In genomic region chr15:78772856-78773255, GRCm38 (mm10) we compare ENCODE assay signal across 8 mouse cellular contexts. TPM values are rescaled to one million over a fixed set of nuclear protein-coding genes. Genes with fewer than 3 reads are reported as not detected.
DNase-seq lines count a peak whose midpoint lies in the region; ATAC-seq and TF ChIP-seq lines count a peak whose summit lies in the region.

No protein-coding gene starts in this region.

- 40% methylated on average over 14 of the region's 14 CpGs for WGBS in heart, embryonic 15.5 days
- WGBS in hindbrain, embryonic 11.5 days = 34% methylated on average over 14 of the region's 14 CpGs
- WGBS in macrophage (ENCODE audit: missing documents) = 18% methylated on average over 14 of the region's 14 CpGs

- peaks cover 9% of the 10 kb centered on the region for H3K4me1 ChIP-seq in heart, embryonic 15.5 days (replicated peaks)
- peaks cover 0 to 7% of the 10 kb centered on the region in 2 experiments; a peak in 2 of 4 replicates for H3K4me1 ChIP-seq in MEL (ENCODE audit: control insufficient read depth in 1 of 2, insufficient read depth in 2 of 2, low read length in 2 of 2)
- H3K4me1 ChIP-seq in hindbrain, embryonic 11.5 days (replicated peaks; ENCODE audit: control insufficient read depth, insufficient read depth, low read length) = peaks cover 22% of the 10 kb centered on the region

- ATAC-seq in heart, embryonic 15.5 days (replicated peaks; ENCODE audit: insufficient number of reproducible peaks, insufficient read depth, low FRiP score, low read depth) = no peak
- no peak; the same call in 1 of the 2 replicates for ATAC-seq in hindbrain, embryonic 11.5 days (ENCODE audit: low FRiP score)
- ATAC-seq in megakaryocyte-erythroid progenitor cell, adult 5-6 weeks (replicated peaks; ENCODE audit: low FRiP score, low TSS enrichment, poor library complexity, severe bottlenecking) = no peak

- peaks cover 3% of the 10 kb centered on the region; the same call in 1 of the 2 replicates for H3K9me3 ChIP-seq in heart, embryonic 15.5 days (replicated peaks)
- H3K9me3 ChIP-seq in MEL (replicated peaks; ENCODE audit: insufficient read depth, low read length) = no peaks in the 10 kb centered on the region
- no peaks in the 10 kb centered on the region for H3K9me3 ChIP-seq in hindbrain, embryonic 11.5 days (ENCODE audit: control insufficient read depth, low read length)

- no peaks in the 10 kb centered on the region for H3K27me3 ChIP-seq in heart, embryonic 15.5 days
- H3K27me3 ChIP-seq in MEL (ENCODE audit: control insufficient read depth in 1 of 2, insufficient read depth in 2 of 2, low read length in 2 of 2) = no peaks in the 10 kb centered on the region
- H3K27me3 ChIP-seq in hindbrain, embryonic 11.5 days (ENCODE audit: control insufficient read depth, insufficient read depth, low read length) = no peaks in the 10 kb centered on the region

- peak overlapping the region; percentile 34; the same call in 1 of the 2 replicates for H3K9ac ChIP-seq in heart, embryonic 15.5 days
- H3K9ac ChIP-seq in MEL (ENCODE audit: control insufficient read depth, low read depth, low read length, poor library complexity, severe bottlenecking) = peak overlapping the region; percentile 65
- peak overlapping the region; percentile 64 for H3K9ac ChIP-seq in hindbrain, embryonic 11.5 days (ENCODE audit: low read depth, low read length)

- intact Hi-C loops in heart, postnatal 36 days (cut with DNase I) = no loop called here

- H3K4me2 ChIP-seq in heart, embryonic 15.5 days = peak overlapping the region; percentile 56
- peak overlapping the region; percentile 67 for H3K4me2 ChIP-seq in hindbrain, embryonic 11.5 days (replicated peaks; ENCODE audit: low read depth, low read length)

- no peak for TF ChIP-seq CTCF in MEL (IDR thresholded peaks at IDR 0.05 in 2 of 3, conservative IDR thresholded peaks at IDR 0.05 in 1 of 3; ENCODE audit: control insufficient read depth in 1 of 3, insufficient read depth in 1 of 3, low read depth in 2 of 3, low read length in 3 of 3, poor library complexity in 1 of 3, severe bottlenecking in 1 of 3)

- H3K79me2 ChIP-seq in MEL (ENCODE audit: control insufficient read depth, insufficient read depth, low read length, poor library complexity) (peaks cover 4% of the 10 kb centered on the region; the same call in 1 of the 2 replicates), macrophage (ENCODE audit: inconsistent target) (no peaks in the 10 kb centered on the region)

- H3K27ac ChIP-seq in heart, embryonic 15.5 days = peak overlapping the region; percentile 73
- H3K27ac ChIP-seq in MEL (ENCODE audit: control insufficient read depth, low read depth, low read length) (no peak overlapping the region), macrophage (no peak overlapping the region)
- peak overlapping the region; percentile 98 for H3K27ac ChIP-seq in hindbrain, embryonic 11.5 days (ENCODE audit: low read depth, low read length)

- H3K36me3 ChIP-seq in heart, embryonic 15.5 days = peaks cover 14% of the 10 kb centered on the region; the same call in 1 of the 2 replicates
- no peaks in the 10 kb centered on the region for H3K36me3 ChIP-seq in MEL (ENCODE audit: control insufficient read depth in 1 of 2, insufficient read depth in 2 of 2, low read length in 2 of 2)
- no peaks in the 10 kb centered on the region for H3K36me3 ChIP-seq in hindbrain, embryonic 11.5 days (ENCODE audit: control insufficient read depth, insufficient read depth, low read length)
- H3K36me3 ChIP-seq in macrophage (ENCODE audit: inconsistent target) = no peaks in the 10 kb centered on the region

- DNase-seq in heart, postnatal 36 days = no peak
- peak; percentile 48 for DNase-seq in MEL (ENCODE audit: low read depth, low spot score)
- DNase-seq in hindbrain, embryonic 11.5 days (ENCODE audit: low spot score) = no peak
- DNase-seq in urinary bladder, postnatal 10 days (ENCODE audit: low spot score) = no peak
- DNase-seq in embryo, embryonic 9.5 days (ENCODE audit: extremely low spot score) = no peak

- peak overlapping the region; percentile 44 for H3K4me3 ChIP-seq in heart, embryonic 15.5 days
- H3K4me3 ChIP-seq in MEL (ENCODE audit: control insufficient read depth in 1 of 2, insufficient read depth in 1 of 2, low read depth in 2 of 2, low read length in 2 of 2) (peak overlapping the region; percentile 62 to 90), macrophage (ENCODE audit: inconsistent target) (peak overlapping the region; percentile 21; the same call in 1 of the 2 replicates)
- peak overlapping the region; percentile 40 for H3K4me3 ChIP-seq in hindbrain, embryonic 11.5 days (ENCODE audit: low read depth, low read length)

- TF ChIP-seq EP300 in MEL (IDR thresholded peaks at IDR 0.05; ENCODE audit: low read depth in 1 of 2, low read length in 2 of 2) = no peak

- TF ChIP-seq POLR2A in MEL (IDR thresholded peaks at IDR 0.05; ENCODE audit: control insufficient read depth in 1 of 2, insufficient read depth in 1 of 2, low read depth in 1 of 2, low read length in 2 of 2, poor library complexity in 1 of 2) = no peak; a peak in 1 of 4 replicates

- TF ChIP-seq RAD21 in MEL (IDR thresholded peaks at IDR 0.05; ENCODE audit: low read depth, low read length) = no peak

TF ChIP-seq in MEL, 35 proteins besides CTCF, POLR2A, EP300 and RAD21 (continues in another document):
- TF ChIP-seq GATA1 (IDR thresholded peaks at IDR 0.05; ENCODE audit: low read depth, low read length) (no peak), ETS1 (IDR thresholded peaks at IDR 0.05; ENCODE audit: low read depth, low read length) (no peak), CHD1 (IDR thresholded peaks at IDR 0.05; ENCODE audit: low read depth, low read length) (no peak), MAFK (IDR thresholded peaks at IDR 0.05; ENCODE audit: borderline replicate concordance, low read depth, low read length) (no peak), NRF1 (IDR thresholded peaks at IDR 0.05; ENCODE audit: insufficient read depth, low read depth, low read length, poor library complexity, severe bottlenecking) (no peak), ELF1 (IDR thresholded peaks at IDR 0.05; ENCODE audit: low read depth, low read length) (no peak), ZMIZ1 (IDR thresholded peaks at IDR 0.05; ENCODE audit: low read depth, low read length) (no peak), MAX (IDR thresholded peaks at IDR 0.05; ENCODE audit: low read length) (0 out of 2 replicates have a peak, but pooled peaks have one; percentile 15), RCOR1 (IDR thresholded peaks at IDR 0.05; ENCODE audit: low read depth, low read length) (no peak), MYC (IDR thresholded peaks at IDR 0.05; ENCODE audit: low read depth, low read length) (0 out of 2 replicates have a peak, but pooled peaks have one; percentile 21), GABPA (IDR thresholded peaks at IDR 0.05; ENCODE audit: low read depth, low read length) (no peak), MXI1 (IDR thresholded peaks at IDR 0.05; ENCODE audit: low read depth, low read length) (no peak)

RNA-seq across cellular contexts. Expression of gene Mfng, which starts 0.4 kb away (rescaled TPM):
- polyA plus RNA-seq in heart, embryonic 15.5 days (2015; fragmentation: Nextera tagmentation; extraction: Ambion mirVana) = 13.6 and 21.0 TPM in 2 replicates
- total RNA-seq in heart, postnatal 36 days (2021) = 10 to 100 TPM; 11.2 to 11.8 TPM
- 11.5 and 17.8 TPM in 2 replicates for total RNA-seq in MEL (2012; rRNA removed)
- polyA plus RNA-seq in MEL (2012; ENCODE audit: insufficient read depth in 1 of 2, insufficient read length in 2 of 2, low read depth in 1 of 2, low replicate concordance in 2 of 2, missing spikeins in 1 of 2) (10 to 100 TPM in 1 of 2 experiments, not detected in 1; 27.1 TPM), macrophage (2018) (0.69 to 5.4 TPM (median 1.8 TPM) in 3 replicates)
- polyA plus RNA-seq in hindbrain, embryonic 11.5 days (2014; fragmentation: Nextera tagmentation; extraction: Ambion mirVana) = 34.6 and 34.7 TPM in 2 replicates
- 1 to 10 TPM in 10 of 26 experiments, under 1 TPM in 3, not detected in 13; 0.84 to 4.1 (median 1.7) TPM for total RNA-seq in macrophage (2018; cell fraction: chromatin; rRNA removed)
- 1 to 10 TPM in 24 of 26 experiments, under 1 TPM in 2; 0.92 to 3.3 (median 1.5) TPM for total RNA-seq in macrophage (2018; cell fraction: cytosol; rRNA removed)
- 1 to 10 TPM in 17 of 26 experiments, under 1 TPM in 8, not detected in 1; 0.36 to 4.6 (median 1.5) TPM for total RNA-seq in macrophage (2018; cell fraction: nucleus; rRNA removed)
- 15.0 and 21.8 TPM in 2 replicates for total RNA-seq in megakaryocyte-erythroid progenitor cell, adult 5-6 weeks (2014; fragmentation: Nextera tagmentation)
- 4.6 and 5.1 TPM in 2 replicates for total RNA-seq in megakaryocyte-erythroid progenitor cell, adult 5-6 weeks (2017)

RNA-seq across cellular contexts. Expression of gene Card10, which starts 30.0 kb away (rescaled TPM):
- polyA plus RNA-seq in heart, embryonic 15.5 days (2015; fragmentation: Nextera tagmentation; extraction: Ambion mirVana) = 5.7 and 7.6 TPM in 2 replicates
- 10 to 100 TPM; 15.4 to 19.0 TPM for total RNA-seq in heart, postnatal 36 days (2021)
- total RNA-seq in MEL (2012; rRNA removed) = not detected in 2 replicates
- polyA plus RNA-seq in MEL (2012; ENCODE audit: insufficient read depth in 1 of 2, insufficient read length in 2 of 2, low read depth in 1 of 2, low replicate concordance in 2 of 2, missing spikeins in 1 of 2) (not detected), macrophage (2018) (0.21 TPM in 1 of 3 replicates, not detected in the others)
- 1.8 and 2.4 TPM in 2 replicates for polyA plus RNA-seq in hindbrain, embryonic 11.5 days (2014; fragmentation: Nextera tagmentation; extraction: Ambion mirVana)
- under 1 TPM in 4 of 26 experiments, not detected in 22; 0.13 to 0.33 (median 0.23) TPM for total RNA-seq in macrophage (2018; cell fraction: chromatin; rRNA removed)
- total RNA-seq in macrophage (2018; cell fraction: cytosol; rRNA removed) = under 1 TPM in 8 of 26 experiments, not detected in 18; under 0.01 to 0.06 (median 0.05) TPM
- under 1 TPM in 4 of 26 experiments, not detected in 22; 0.18 to 0.61 (median 0.25) TPM for total RNA-seq in macrophage (2018; cell fraction: nucleus; rRNA removed)
- total RNA-seq in megakaryocyte-erythroid progenitor cell, adult 5-6 weeks (2014; fragmentation: Nextera tagmentation) = 0.42 TPM in 1 of 2 replicates, not detected in the other
- not detected in 2 replicates for total RNA-seq in megakaryocyte-erythroid progenitor cell, adult 5-6 weeks (2017)

RNA-seq across cellular contexts. Expression of gene Elfn2, which starts 54.3 kb away (rescaled TPM):
- 0.10 and 0.19 TPM in 2 replicates for polyA plus RNA-seq in heart, embryonic 15.5 days (2015; fragmentation: Nextera tagmentation; extraction: Ambion mirVana)
- 1 to 10 TPM in 1 of 2 experiments, under 1 TPM in 1; 0.75 to 1.5 TPM for total RNA-seq in heart, postnatal 36 days (2021)
- total RNA-seq in MEL (2012; rRNA removed) = 0.04 and 0.49 TPM in 2 replicates
- polyA plus RNA-seq in MEL (2012; ENCODE audit: insufficient read depth in 1 of 2, insufficient read length in 2 of 2, low read depth in 1 of 2, low replicate concordance in 2 of 2, missing spikeins in 1 of 2) = under 1 TPM in 1 of 2 experiments, not detected in 1; 0.15 TPM
- 0.60 and 0.85 TPM in 2 replicates for polyA plus RNA-seq in hindbrain, embryonic 11.5 days (2014; fragmentation: Nextera tagmentation; extraction: Ambion mirVana)
- not detected for total RNA-seq in macrophage (2018; cell fraction: chromatin; rRNA removed)
- not detected for total RNA-seq in macrophage (2018; cell fraction: cytosol; rRNA removed)
- total RNA-seq in macrophage (2018; cell fraction: nucleus; rRNA removed) = under 1 TPM in 1 of 26 experiments, not detected in 25; 0.06 TPM
- polyA plus RNA-seq in macrophage (2018) = not detected in 3 replicates
- total RNA-seq in megakaryocyte-erythroid progenitor cell, adult 5-6 weeks (2014; fragmentation: Nextera tagmentation) = not detected in 2 replicates
- not detected in 2 replicates for total RNA-seq in megakaryocyte-erythroid progenitor cell, adult 5-6 weeks (2017)

Comparison
In these comparisons a context has a peak if more than half of its experiments do, and no peak if none do; other contexts are left out.
1. H3K27ac ChIP-seq: peak in heart, embryonic 15.5 days (single experiment) and hindbrain, embryonic 11.5 days (single experiment); none in MEL (single experiment) and macrophage (single experiment).
2. H3K4me3 ChIP-seq: peak in every context shown above with its lines; median percentile 76 in MEL; 44 in heart, embryonic 15.5 days; 40 in hindbrain, embryonic 11.5 days; 21 in macrophage.
3. Peak in every context shown above with its lines, with median percentiles within 50 percentile points of each other: H3K9ac ChIP-seq.